Mouse (Mus musculus) heart, embryonic 10.5 days (tissue): Measurements from ENCODE around the gene Rnf151. TPM values are rescaled to one million over a fixed set of nuclear protein-coding genes. Genes with fewer than 3 reads are reported as not detected.
A peak's percentile ranks its signal among the peaks of the same experiment; 100 is the strongest.
"Not testable (repeated sequence)": the region's sequence is repeated elsewhere in the genome, so short reads cannot be mapped to it uniquely, and the experiment has no call there.

Experiments used
- DNase-seq: peaks from one replicate; pipeline ENCODE4 v3.0.0-alpha.2; 2017; ENCODE audit warnings: low spot score
- H3K27ac ChIP-seq: fragments of 300-500 bp; sonication (generic); 2 replicates; pipeline ENCODE4 v1.5.1; 2016; ENCODE audit warnings: mild to moderate bottlenecking
- H3K27me3 ChIP-seq: fragments of 300-500 bp; sonication (generic); 2 replicates; pipeline ENCODE4 v1.6.1; 2016; ENCODE audit warnings: mild to moderate bottlenecking; ENCODE audit not compliant: poor library complexity, insufficient read depth, severe bottlenecking
- H3K36me3 ChIP-seq: fragments of 300-500 bp; sonication (generic); 2 replicates; pipeline ENCODE4 v1.6.1; 2016; ENCODE audit warnings: mild to moderate bottlenecking, moderate library complexity
- H3K4me1 ChIP-seq: fragments of 300-500 bp; sonication (generic); 2 replicates; pipeline ENCODE4 v1.6.1; 2016; ENCODE audit warnings: mild to moderate bottlenecking
- H3K4me3 ChIP-seq: fragments of 300-500 bp; sonication (generic); 2 replicates; pipeline ENCODE4 v1.5.1; 2016; ENCODE audit warnings: mild to moderate bottlenecking, moderate library complexity
- H3K9me3 ChIP-seq: fragments of 300-500 bp; sonication (generic); 2 replicates; pipeline ENCODE4 v1.6.1; 2016; ENCODE audit warnings: mild to moderate bottlenecking, moderate library complexity
- WGBS: fragments of 180-500 bp; shearing (Covaris S2); methylation state at CpG from one replicate; pipeline ENCODE4 v1.1.7; 2016; 5-methylcytosine and 5-hydroxymethylcytosine counted together
- polyA plus RNA-seq: library from polyadenylated mRNA; unstranded; fragments of >200 nt; fragmentation: Nextera tagmentation; extraction: Ambion mirVana; gene quantifications from 2 replicates; pipeline ENCODE4 v1.2.1, GENCODE M21; 2016

Gene Rnf151
- polyA plus RNA-seq, 1 experiment from 2014 or later, result 0.33 TPM

DNA sequence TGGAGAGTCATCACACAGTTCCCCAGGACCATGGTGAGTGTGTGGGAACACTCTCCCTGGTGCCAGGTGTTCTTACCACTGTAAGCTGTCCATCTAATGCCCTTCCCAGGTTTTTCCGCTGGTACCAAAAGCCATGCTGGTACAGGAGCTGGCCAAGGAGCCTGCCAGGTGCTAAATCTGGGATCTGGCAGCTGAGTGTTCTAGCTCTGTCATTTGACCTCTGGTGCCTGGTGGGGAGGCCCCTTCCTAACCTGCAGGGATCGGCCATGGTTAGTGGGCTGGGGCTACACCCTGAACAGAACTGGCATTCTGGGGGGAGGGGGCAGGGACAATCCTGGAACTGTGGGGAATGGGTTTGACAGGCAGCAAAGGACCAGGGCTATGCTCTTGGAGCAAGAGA lies 9.8 kb upstream of the Rnf151 start, which contains the start of gene Rpl3l:
TSS of gene Rpl3l (plus strand) at position 203 of the 400 bp plus-strand sequence.
- Histone ChIP-seq H3K27ac (no peak within 1 kb of the TSS), H3K9me3 (no peaks in the 10 kb centered on the region), H3K36me3 (peaks cover under 1% of the 10 kb centered on the region; the same call in 1 of the 2 replicates), H3K4me1 (peaks cover 19% of the 10 kb centered on the region), H3K27me3 (no peaks in the 10 kb centered on the region; the same call in 1 of the 2 replicates), H3K4me3 (no peak within 1 kb of the TSS)
- 73% methylated on average over 2 of the region's 2 CpGs for WGBS
- DNase-seq, result no peak

DNA sequence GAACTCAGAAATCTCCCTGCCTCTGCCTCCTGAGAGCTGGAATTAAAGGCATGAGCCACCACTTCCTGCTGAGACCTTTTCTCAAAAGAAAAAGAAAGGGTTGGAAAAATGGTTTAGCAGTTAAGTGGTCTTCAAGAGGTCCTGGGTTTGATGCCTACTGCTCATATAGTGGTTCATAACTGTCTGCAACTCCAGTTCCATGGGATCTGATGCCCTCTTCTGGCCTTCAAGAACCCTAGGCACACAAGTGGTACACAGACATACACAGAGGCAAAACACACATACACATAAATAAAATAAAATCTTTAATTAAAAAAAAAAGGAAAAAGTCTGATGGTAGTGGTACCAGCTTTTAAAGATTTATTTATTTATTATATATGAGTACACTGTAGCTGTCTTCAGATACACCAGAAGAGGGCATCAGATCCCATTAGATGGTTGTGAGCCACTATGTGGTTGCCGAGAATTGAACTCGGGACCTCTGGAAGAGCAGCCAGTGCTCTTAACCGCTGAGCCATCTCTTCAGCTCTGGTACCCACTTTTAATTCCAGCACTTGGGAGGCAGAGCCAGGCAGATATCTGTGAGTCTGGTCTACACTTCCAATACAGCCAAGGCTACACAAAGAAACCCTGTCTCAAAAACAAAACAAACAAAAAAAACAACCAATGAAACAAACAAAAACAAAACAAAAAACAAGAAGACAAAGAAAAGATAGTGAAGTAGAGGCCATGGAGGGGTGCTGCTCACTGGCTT lies 8.0 kb upstream of the Rnf151 start:
- Histone ChIP-seq H3K27ac (no peak overlapping the region), H3K4me3 (no peak overlapping the region), H3K9me3 (no peaks in the 10 kb centered on the region), H3K27me3 (no peaks in the 10 kb centered on the region; the same call in 1 of the 2 replicates), H3K4me1 (peaks cover 25% of the 10 kb centered on the region), H3K36me3 (peaks cover 15% of the 10 kb centered on the region)
- 60% methylated on average over 3 of the region's 3 CpGs for WGBS
- no peak for DNase-seq

DNA sequence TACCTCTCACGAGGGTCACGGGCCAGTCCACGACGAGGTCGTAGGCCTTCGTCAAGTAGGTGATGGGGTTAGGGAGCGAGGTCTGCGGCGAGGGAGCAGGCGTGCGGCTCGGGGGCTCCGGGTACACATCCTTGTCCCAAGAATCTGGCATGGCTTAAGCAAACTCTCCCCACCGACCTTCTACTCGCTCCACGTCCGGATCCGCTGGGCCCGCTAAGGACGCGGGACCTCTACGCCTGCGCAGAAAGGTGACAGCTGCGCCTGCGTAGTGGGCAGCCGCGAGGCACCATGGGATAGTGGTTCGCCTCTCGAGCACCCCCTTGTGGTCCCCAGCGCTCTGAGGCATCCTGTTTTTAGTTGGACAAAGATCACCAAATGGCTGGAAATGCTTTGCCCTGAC lies 6.3 kb upstream of the Rnf151 start, which contains the start of gene Ndufb10:
TSS of gene Ndufb10 (minus strand) at position 295 of the 400 bp plus-strand sequence.
- H3K9me3 ChIP-seq, result no peaks in the 10 kb centered on the region
- peaks cover 25% of the 10 kb centered on the region for H3K4me1 ChIP-seq
- H3K27me3 ChIP-seq, result no peaks in the 10 kb centered on the region; the same call in 1 of the 2 replicates
- DNase-seq, result peak; percentile 97
- H3K27ac ChIP-seq, result peak within 1 kb of the TSS; percentile 87
- peaks cover 18% of the 10 kb centered on the region for H3K36me3 ChIP-seq
- H3K4me3 ChIP-seq, result peak within 1 kb of the TSS; percentile 78
- under 1% methylated on average over 30 of the region's 30 CpGs for WGBS

DNA sequence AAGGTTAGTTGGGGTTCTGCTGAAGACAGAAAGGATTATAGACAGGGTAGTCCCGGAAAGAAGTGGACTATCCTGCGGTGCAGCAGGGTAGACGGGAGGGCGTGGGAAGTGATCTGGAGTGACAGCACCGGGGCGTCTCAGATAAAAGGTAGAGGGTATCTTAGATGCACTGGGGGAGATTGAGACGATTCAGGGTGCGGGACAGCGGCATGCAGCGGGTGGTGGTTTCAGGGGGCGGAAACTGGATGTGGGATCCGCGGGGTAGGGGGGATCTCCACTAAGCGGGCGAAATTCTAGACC lies 6.0 kb upstream of the Rnf151 start:
- H3K4me1 ChIP-seq, result peaks cover 28% of the 10 kb centered on the region
- no peaks in the 10 kb centered on the region; the same call in 1 of the 2 replicates for H3K27me3 ChIP-seq
- H3K27ac ChIP-seq, result peak overlapping the region; percentile 87
- H3K4me3 ChIP-seq, result peak overlapping the region; percentile 78
- no peak for DNase-seq
- under 1% methylated on average over 15 of the region's 15 CpGs for WGBS
- peaks cover 18% of the 10 kb centered on the region for H3K36me3 ChIP-seq
- H3K9me3 ChIP-seq, result no peaks in the 10 kb centered on the region

DNA sequence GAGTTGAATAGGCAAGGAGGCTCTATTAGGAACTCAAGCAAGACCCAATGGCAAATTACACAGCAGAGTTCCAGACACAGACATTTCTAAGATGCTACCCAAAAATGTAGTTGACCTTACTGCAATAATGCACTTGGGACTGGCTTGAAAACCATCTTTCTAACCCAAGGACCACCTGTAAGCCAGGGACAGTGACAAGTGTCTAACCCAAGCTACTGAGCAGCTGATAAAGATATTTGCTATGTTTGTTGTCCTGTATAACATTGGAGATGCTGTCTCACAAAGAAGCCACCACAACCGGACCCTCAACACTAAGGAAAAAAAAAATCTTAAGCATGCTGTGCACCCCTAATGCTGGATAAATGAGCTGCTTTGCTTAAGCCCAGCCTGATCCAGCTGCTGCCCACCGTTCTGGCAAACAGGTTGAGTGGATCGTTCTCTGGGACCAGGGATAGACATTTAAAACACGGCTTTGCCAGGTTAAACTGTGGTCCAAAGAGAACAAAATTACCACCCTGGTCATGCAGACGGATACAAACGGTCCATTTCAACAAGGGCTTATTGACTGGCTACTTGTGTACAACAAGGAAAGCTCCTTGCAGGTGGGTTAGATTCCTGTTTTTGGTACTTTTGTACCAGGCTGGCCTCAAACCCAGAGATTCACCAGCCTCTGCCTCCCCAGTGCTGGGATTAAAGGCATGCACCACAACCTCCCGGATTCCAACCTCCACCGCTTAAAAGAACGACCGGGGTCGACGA lies 5.4 kb upstream of the Rnf151 start:
- WGBS, result 3% methylated on average over 12 of the region's 12 CpGs
- Histone ChIP-seq H3K9me3 (no peaks in the 10 kb centered on the region), H3K27ac (peak overlapping the region; percentile 87), H3K36me3 (peaks cover 22% of the 10 kb centered on the region), H3K4me3 (peak overlapping the region; percentile 78), H3K4me1 (peaks cover 27% of the 10 kb centered on the region), H3K27me3 (no peaks in the 10 kb centered on the region; the same call in 1 of the 2 replicates)
- DNase-seq, result no peak

DNA sequence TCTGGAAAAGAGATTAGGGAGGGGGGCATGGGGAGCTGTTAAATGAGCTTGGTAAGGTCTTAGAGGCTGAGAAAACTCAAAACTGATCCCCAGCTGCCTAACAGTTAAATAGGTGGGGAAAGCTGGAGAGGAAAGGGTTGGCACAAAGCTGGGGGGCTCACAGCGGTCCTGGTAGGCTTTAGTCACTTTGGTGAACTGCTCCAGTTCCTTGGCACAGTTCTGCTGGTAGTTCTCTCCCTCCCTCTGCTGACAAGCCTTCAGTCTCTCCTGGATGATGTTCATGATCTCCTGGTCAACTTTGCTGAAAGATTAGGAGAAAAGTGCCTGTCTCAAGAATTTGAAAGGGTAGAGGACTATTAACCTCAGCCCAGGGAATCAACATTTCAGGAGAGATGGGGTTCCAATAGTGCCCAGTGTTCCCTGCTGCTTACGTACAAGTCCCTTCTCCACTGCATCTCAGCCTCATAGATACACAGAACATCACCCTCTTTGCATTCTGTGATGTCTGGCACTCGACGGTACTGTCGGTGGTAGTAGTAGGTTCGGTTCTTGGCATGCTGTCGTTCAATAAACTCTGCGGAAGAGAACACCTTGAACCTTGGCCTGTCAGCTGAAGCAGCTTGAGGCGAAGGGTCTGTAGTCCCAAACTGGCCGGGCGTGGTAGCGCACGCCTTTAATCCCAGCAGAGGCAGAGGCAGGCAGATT lies 4.5 kb upstream of the Rnf151 start:
- DNase-seq, result no peak
- H3K27ac ChIP-seq, result no peak overlapping the region
- H3K27me3 ChIP-seq, result no peaks in the 10 kb centered on the region
- no peaks in the 10 kb centered on the region for H3K9me3 ChIP-seq
- peaks cover 30% of the 10 kb centered on the region for H3K36me3 ChIP-seq
- peaks cover 24% of the 10 kb centered on the region for H3K4me1 ChIP-seq
- H3K4me3 ChIP-seq, result peak overlapping the region; percentile 78
- WGBS, result 33% methylated on average over 13 of the region's 13 CpGs

DNA sequence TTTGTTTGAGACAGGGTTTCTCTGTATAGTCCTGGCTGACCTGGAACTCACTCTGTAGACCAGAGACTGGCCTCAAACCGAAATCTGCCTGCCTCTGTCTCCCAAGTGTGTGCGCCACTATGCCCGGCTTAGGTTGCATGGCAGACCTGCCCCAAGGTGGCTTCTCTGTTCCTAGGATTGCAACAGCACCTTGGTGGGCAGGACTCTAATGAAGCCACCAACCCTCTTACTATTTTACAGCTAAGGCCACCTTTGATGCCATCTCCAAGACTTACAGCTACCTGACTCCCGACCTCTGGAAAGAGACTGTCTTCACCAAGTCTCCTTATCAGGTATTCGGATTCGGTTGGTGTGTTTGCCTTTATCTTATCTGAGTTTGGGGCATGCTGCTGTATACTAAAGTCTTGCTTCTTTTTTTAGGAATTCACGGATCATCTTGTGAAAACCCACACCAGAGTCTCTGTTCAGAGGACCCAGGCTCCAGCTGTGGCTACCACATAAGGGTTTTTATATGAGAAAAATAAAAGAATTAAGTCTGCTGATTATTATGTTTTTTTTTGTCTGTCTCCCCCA lies 3.6 kb upstream of the Rnf151 start:
- H3K27ac ChIP-seq, result peak overlapping the region; percentile 25; the same call in 1 of the 2 replicates
- peaks cover 24% of the 10 kb centered on the region for H3K4me1 ChIP-seq
- H3K36me3 ChIP-seq, result peaks cover 37% of the 10 kb centered on the region
- WGBS, result 33% methylated on average over 7 of the region's 7 CpGs
- not testable (repeated sequence) for H3K9me3 ChIP-seq, H3K27me3 ChIP-seq, DNase-seq
- peak overlapping the region; percentile 78 for H3K4me3 ChIP-seq

DNA sequence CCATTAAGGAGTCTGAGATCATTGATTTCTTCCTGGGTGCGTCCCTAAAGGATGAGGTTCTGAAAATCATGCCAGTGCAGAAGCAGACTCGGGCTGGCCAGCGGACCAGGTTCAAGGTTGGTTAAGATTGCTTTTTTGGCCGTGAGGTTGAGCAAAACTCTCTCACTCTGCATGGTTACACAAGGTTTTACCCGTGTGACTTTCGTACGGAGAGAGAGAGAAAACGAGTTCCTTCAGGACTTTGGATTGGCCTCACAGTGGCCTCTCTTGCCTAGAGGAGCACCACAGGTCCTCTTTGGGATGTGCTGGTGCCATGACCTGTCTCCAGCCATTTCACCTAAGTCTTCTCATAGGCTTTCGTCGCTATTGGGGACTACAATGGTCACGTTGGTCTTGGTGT lies 2.8 kb upstream of the Rnf151 start:
- H3K4me1 ChIP-seq, result peaks cover 27% of the 10 kb centered on the region
- WGBS, result under 1% methylated on average over 11 of the region's 11 CpGs
- peak overlapping the region; percentile 95 for H3K27ac ChIP-seq
- H3K36me3 ChIP-seq, result peaks cover 45% of the 10 kb centered on the region
- not testable (repeated sequence) for H3K27me3 ChIP-seq, DNase-seq, H3K9me3 ChIP-seq
- H3K4me3 ChIP-seq, result peak overlapping the region; percentile 78

DNA sequence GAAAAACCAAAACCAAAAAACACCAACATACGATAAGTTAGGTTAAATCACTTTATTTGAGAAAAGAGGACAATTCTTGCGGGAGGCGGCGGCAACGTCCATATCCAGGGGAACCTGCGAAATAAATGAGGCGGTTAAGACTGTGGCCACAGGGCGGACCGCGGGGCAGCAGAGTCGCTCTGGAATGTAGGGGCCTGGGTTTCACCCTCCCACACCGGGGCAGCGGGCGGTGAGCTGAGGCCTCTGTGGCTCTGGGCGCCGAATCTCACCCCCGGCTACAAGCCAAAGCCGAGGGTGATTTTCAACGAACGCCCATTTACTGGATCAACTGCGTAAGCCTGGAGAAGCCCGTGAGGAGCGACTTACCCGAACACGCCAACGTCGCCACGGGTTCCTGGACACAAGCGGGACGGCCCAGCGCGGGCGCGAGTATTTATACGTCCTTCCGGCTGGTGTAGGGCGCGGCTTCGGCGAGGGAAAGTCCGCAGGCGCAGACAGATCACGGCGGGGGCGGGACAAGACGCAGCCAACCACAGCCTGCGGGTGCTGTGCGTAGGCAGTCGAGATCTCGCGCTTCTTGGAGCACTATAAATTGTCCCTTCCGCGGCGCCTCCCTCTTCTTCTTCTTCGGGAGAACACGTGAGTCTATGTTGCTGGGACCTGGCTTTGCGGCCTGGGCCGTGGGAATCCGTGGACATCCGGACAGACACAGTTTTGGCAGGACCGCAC lies 1.8 kb upstream of the Rnf151 start:
- H3K27ac ChIP-seq, result peak overlapping the region; percentile 95
- WGBS, result under 1% methylated on average over 60 of the region's 61 CpGs
- peaks cover 27% of the 10 kb centered on the region for H3K4me1 ChIP-seq
- H3K27me3 ChIP-seq, result no peaks in the 10 kb centered on the region
- peak; percentile 99 for DNase-seq
- H3K4me3 ChIP-seq, result peak overlapping the region; percentile 78
- H3K9me3 ChIP-seq, result no peaks in the 10 kb centered on the region
- H3K36me3 ChIP-seq, result peaks cover 47% of the 10 kb centered on the region

DNA sequence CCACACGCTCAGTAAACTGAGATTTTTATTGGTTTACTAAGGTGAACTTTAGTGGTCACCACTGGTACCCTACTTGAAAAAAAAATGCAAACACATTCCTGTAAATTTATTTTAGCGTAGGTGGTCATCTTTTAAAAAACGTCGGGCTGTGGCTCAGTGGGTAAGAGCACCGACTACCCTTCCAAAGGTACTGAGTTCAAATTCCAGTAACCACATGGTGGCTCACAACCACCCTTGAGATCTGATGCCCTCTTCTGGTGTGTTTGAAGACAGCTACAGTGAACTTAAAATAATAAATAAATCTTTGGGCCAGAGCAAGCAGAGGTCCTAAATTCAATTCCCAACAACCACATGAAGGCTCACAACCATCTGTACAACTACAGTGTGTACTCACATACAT lies 1.1 kb upstream of the Rnf151 start:
- not testable (repeated sequence) for H3K27me3 ChIP-seq
- peak overlapping the region; percentile 95 for H3K27ac ChIP-seq

DNA sequence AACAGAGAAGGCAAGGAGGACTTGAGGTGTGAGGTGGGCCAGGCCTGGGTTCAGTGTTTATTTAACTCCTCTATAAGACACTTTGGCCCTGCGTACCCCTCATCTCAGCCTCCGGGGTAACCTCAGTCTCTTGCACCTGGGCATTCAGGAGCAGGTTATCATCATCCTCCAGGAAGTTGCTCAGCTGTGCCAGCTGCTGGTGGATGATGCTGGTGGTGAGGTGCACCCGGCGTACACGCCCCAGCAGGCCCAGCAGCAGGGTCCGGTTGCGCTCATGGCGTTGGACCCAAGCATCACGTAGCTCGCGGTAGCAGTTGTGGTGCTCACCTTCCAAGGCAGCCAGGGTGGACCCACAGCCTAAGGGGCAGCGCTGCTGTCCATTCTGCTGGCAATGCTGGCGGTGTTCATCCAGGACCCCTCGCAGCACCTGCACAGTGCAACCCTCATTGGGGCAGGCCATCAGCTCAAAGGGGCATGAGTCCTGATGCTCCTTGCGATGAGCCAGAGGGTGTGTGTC lies 1.6 kb downstream of the Rnf151 start:
- H3K9me3 ChIP-seq, result no peaks in the 10 kb centered on the region
- no peaks in the 10 kb centered on the region for H3K27me3 ChIP-seq
- 95% methylated on average over 15 of the region's 15 CpGs for WGBS
- no peak for DNase-seq
- H3K4me3 ChIP-seq, result no peak overlapping the region
- no peak overlapping the region for H3K27ac ChIP-seq
- H3K4me1 ChIP-seq, result peaks cover 8% of the 10 kb centered on the region
- H3K36me3 ChIP-seq, result peaks cover 34% of the 10 kb centered on the region

More for the DNA sequence above, 1.1 kb upstream of the Rnf151 start:
- not testable (repeated sequence) for H3K9me3 ChIP-seq, DNase-seq
- peaks cover 47% of the 10 kb centered on the region for H3K36me3 ChIP-seq
- 56% methylated on average over 5 of the region's 5 CpGs for WGBS
- H3K4me3 ChIP-seq, result peak overlapping the region; percentile 78
- peaks cover 27% of the 10 kb centered on the region for H3K4me1 ChIP-seq

DNA sequence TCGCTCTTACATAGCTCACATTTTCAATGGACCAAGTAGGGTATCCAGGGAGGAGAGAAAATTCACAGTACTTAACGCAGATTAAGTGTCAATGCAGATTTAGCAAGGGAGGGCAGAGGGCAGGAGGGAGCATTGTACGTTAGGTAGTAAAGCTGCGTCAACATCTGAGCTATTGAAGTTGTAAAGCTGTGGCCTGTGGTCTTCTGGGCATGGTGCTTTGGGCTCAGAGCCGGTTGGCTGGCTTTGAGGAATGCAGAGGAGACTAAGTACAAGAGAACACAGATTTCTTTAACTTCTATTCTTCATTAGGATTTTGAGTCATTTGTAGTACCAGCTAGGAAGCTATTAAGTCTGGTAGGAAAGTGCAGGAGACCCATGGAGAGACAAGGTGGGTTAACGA lies 2.3 kb downstream of the Rnf151 start:
- 0 out of 2 replicates have a peak, but pooled peaks cover 6% of the 10 kb centered on the region for H3K4me1 ChIP-seq
- H3K9me3 ChIP-seq, result no peaks in the 10 kb centered on the region
- peaks cover 29% of the 10 kb centered on the region for H3K36me3 ChIP-seq
- DNase-seq, result no peak
- H3K27me3 ChIP-seq, result no peaks in the 10 kb centered on the region
- H3K4me3 ChIP-seq, result no peak overlapping the region
- WGBS, result 81% methylated on average over 6 of the region's 6 CpGs
- H3K27ac ChIP-seq, result no peak overlapping the region
